Mouse (Mus musculus): ENCODE measurements around the gene Stk39. TPM values are rescaled to one million over a fixed set of nuclear protein-coding genes. Genes with fewer than 3 reads are reported as not detected.

The Stk39 gene
- polyA plus RNA-seq, 1 experiment, result 5.0 TPM

- WGBS, result 89% methylated on average over 4 of the region's 4 CpGs
- DNase-seq (ENCODE audit: low read depth, low spot score), result no peak
These were observed 165.5 kb downstream of the Stk39 start for GRCm38 (mm10) chr2:68306519-68306918.

GRCm38 (mm10) chr2:68304771-68305460 is 167.2 kb downstream of the Stk39 start:
- 82% methylated on average over 6 of the region's 6 CpGs for WGBS
- no peak for DNase-seq (ENCODE audit: low read depth, low spot score)

GRCm38 (mm10) chr2:68301811-68302542 is 170.1 kb downstream of the Stk39 start:
- no peak for DNase-seq (ENCODE audit: low read depth, low spot score)
- 87% methylated on average over 4 of the region's 4 CpGs for WGBS

GRCm38 (mm10) chr2:68298356-68298755 is 173.7 kb downstream of the Stk39 start:
- 96% methylated on average over 3 of the region's 3 CpGs for WGBS
- no peak for DNase-seq (ENCODE audit: low read depth, low spot score)

- no peak for DNase-seq (ENCODE audit: low read depth, low spot score)
- WGBS, result 65% methylated on average over 2 of the region's 2 CpGs
These were observed 174.1 kb downstream of the Stk39 start for GRCm38 (mm10) chr2:68297955-68298354.

- no peak for DNase-seq (ENCODE audit: low read depth, low spot score)
- WGBS, result 85% methylated on average over 2 of the region's 2 CpGs
These were observed 175.3 kb downstream of the Stk39 start for GRCm38 (mm10) chr2:68296743-68297142.

- 62% methylated on average over 16 of the region's 16 CpGs for WGBS
- no peak for DNase-seq (ENCODE audit: low read depth, low spot score)
These were observed 179.3 kb downstream of the Stk39 start for GRCm38 (mm10) chr2:68292539-68293320.

GRCm38 (mm10) chr2:68291895-68292294 is 180.2 kb downstream of the Stk39 start:
- 55% methylated on average over 5 of the region's 5 CpGs for WGBS
- no peak for DNase-seq (ENCODE audit: low read depth, low spot score)

GRCm38 (mm10) chr2:68289961-68290360 is 182.1 kb downstream of the Stk39 start:
- WGBS, result 61% methylated on average over 4 of the region's 4 CpGs
- no peak for DNase-seq (ENCODE audit: low read depth, low spot score)

- WGBS, result 90% methylated on average over 10 of the region's 10 CpGs
- no peak for DNase-seq (ENCODE audit: low read depth, low spot score)
These were observed 182.9 kb downstream of the Stk39 start for GRCm38 (mm10) chr2:68289177-68289576.

GRCm38 (mm10) chr2:68288106-68288505 is 184.0 kb downstream of the Stk39 start:
- WGBS, result 94% methylated on average over 10 of the region's 10 CpGs

GRCm38 (mm10) chr2:68284391-68284790 is 187.7 kb downstream of the Stk39 start:
- no peak for DNase-seq (ENCODE audit: low read depth, low spot score)
- WGBS, result 78% methylated on average over 2 of the region's 2 CpGs

More at GRCm38 (mm10) chr2:68288106-68288505, 184.0 kb downstream of the Stk39 start:
- DNase-seq (ENCODE audit: low read depth, low spot score), result no peak

- 95% methylated on average over 6 of the region's 6 CpGs for WGBS
- no peak for DNase-seq (ENCODE audit: low read depth, low spot score)
These were observed 189.0 kb downstream of the Stk39 start for GRCm38 (mm10) chr2:68283021-68283548.

GRCm38 (mm10) chr2:68281575-68281974 is 190.5 kb downstream of the Stk39 start:
- DNase-seq (ENCODE audit: low read depth, low spot score), result no peak
- 96% methylated on average over 3 of the region's 3 CpGs for WGBS

GRCm38 (mm10) chr2:68271301-68271700 is 200.8 kb downstream of the Stk39 start:
- DNase-seq (ENCODE audit: low read depth, low spot score), result no peak
- WGBS, result 61% methylated on average over 4 of the region's 4 CpGs

GRCm38 (mm10) chr2:68270836-68271235 is 201.2 kb downstream of the Stk39 start:
- WGBS, result 80% methylated on average over 6 of the region's 6 CpGs
- no peak for DNase-seq (ENCODE audit: low read depth, low spot score)

- WGBS, result 68% methylated on average over 4 of the region's 4 CpGs
- DNase-seq (ENCODE audit: low read depth, low spot score), result no peak
These were observed 202.4 kb downstream of the Stk39 start for GRCm38 (mm10) chr2:68269646-68270045.

GRCm38 (mm10) chr2:68264826-68265225 is 207.2 kb downstream of the Stk39 start:
- no peak for DNase-seq (ENCODE audit: low read depth, low spot score)
- 85% methylated on average over 5 of the region's 5 CpGs for WGBS

GRCm38 (mm10) chr2:68260911-68261310 is 211.2 kb downstream of the Stk39 start:
- WGBS, result 96% methylated on average over 2 of the region's 2 CpGs
- DNase-seq (ENCODE audit: low read depth, low spot score), result no peak

GRCm38 (mm10) chr2:68257571-68257970 is 214.5 kb downstream of the Stk39 start:
- 51% methylated on average over 6 of the region's 6 CpGs for WGBS
- DNase-seq (ENCODE audit: low read depth, low spot score), result no peak

All from large intestine, adult 2 months (tissue).